Mouse (Mus musculus) embryonic fibroblast, embryonic 13.5 days (primary cell): ENCODE results near the gene Irgm1.

Experiments
- CTCF ChIP-seq: IDR thresholded peaks from 2 replicates; pipeline ENCODE4 v1.5.1; 2011; ENCODE audit warnings: mild to moderate bottlenecking, control low read depth, low read length, moderate library complexity, borderline replicate concordance; ENCODE audit not compliant: insufficient read depth
- POLR2A ChIP-seq: IDR thresholded peaks from 2 replicates; pipeline ENCODE4 v1.6.1; 2011; ENCODE audit warnings: low read depth, mild to moderate bottlenecking, control low read depth, low read length, moderate library complexity

GRCm38 (mm10) chr11:48844309-48844708 lies 27.2 kb downstream of the Irgm1 start:
- TF ChIP-seq CTCF (no peak), POLR2A (no peak)
